Mouse (Mus musculus): ENCODE measurements at regions not wholly inside any gene's neighbourhood (a gene's known extent, or its start where the extent isn't known, plus 50 kb on each side); places are given as distances from the start of the nearest gene placed in this dataset.

DNA sequence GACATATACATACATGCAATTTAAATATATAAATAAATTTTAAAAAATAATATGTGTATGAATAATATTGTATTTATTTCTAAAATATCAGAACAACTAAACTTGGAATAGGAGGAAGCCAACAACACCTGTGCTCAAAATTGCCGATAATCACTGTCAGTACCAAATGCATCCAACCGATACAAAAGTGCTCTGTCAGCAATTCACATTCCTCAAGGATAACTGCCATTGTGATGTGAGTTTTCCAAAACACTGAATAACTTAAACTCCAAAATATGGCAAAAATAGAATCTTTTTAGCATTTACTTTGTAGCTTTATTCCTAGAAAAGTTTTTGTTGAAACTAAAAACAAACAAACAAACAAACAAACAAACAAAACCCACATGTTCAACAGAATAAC is 279.4 kb downstream of the Actr3 start:
- no peak for DNase-seq (ENCODE audit: low spot score in 2 of 2)

- no peak for DNase-seq (ENCODE audit: low spot score in 2 of 2)
These were observed 285.7 kb downstream of the Actr3 start for GRCm38 (mm10) chr1:125149817-125150216.

- DNase-seq (ENCODE audit: low spot score in 2 of 2), result no peak
These were observed 311.7 kb downstream of the Actr3 start for GRCm38 (mm10) chr1:125123861-125124260.

DNA sequence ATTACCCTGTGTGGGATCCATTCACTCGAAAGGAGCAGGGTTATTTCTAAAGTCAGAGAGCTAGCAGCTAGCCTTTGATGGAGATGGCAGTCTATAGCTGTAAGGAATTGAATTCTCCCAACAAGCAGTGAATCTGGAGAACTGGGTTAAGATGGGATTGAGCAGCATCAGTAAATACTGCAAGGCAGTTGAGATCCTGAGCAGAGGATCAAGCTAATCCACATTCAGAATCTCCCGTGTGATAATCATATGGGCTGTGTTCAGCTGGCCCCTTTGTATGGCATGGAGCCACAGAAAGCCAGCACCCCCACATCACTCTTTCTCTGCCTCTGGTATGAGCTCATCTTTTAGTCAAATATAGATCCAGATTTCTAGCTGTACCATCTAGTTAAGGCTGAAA is 334.9 kb downstream of the Actr3 start:
- DNase-seq (ENCODE audit: low spot score in 2 of 2), result no peak

DNA sequence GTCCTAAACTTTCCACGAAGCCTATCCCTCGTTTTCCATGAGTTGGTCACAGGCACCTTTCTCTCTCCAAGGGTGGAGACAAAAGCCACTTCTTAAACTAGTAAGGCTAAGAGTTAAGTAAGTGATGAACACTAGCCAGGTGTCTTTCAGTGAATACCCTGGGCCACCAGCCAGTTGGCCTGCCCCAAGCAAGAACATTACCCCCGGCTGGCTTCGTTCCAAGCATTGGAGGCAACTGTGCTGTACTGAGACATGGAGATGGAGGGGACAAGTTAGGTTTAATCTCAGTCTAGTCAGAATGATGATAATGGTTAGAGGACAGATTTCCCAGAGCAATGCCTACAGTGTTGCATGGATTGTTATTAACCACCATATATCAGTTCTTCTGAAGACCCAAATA is 350.6 kb downstream of the Actr3 start:
- no peak for DNase-seq (ENCODE audit: low spot score in 2 of 2)

- DNase-seq (ENCODE audit: low spot score in 2 of 2), result no peak
These were observed 395.8 kb downstream of the Actr3 start for GRCm38 (mm10) chr1:125039572-125040326.

DNA sequence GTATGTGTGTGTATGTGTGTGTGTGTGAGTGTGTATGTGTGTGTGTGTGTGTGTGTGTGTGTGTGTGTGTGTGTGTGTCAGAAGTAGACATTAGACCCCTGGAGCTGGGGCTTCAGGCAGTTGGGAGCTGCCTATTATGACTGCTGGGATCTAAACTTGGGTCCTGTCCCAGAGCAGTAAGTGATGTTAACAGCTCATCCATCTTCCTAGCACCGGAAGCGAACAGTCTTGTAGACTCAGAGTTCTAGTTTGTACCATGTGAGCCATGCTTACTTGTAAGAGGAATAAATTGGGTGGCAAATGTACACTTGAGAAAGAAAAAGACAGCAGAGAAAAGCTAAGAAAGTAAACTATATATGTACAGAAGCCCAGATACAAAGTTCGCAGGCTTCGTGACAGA is 422.2 kb downstream of the Actr3 start:
- DNase-seq (ENCODE audit: low spot score in 2 of 2), result no peak

DNA sequence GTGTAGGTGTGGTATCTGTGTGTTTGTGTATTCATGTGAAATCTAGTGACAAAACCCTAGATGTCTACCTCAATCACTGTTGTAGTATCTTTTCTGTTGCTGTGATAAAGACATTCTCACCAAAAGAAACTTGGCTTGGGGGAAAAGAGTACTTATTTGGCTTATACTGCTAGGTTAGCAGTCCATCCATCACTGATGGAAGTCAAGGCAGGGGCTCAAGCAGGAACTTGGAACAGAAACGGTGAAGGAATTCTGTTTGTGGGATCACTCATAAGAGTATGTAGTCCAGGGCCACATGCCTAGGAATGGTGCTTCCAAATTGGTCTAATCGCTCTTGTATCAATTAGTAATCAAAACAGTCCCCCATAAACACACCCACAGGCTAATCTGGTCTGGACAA is 423.6 kb downstream of the Actr3 start:
- DNase-seq (ENCODE audit: low spot score in 2 of 2), result no peak

DNA sequence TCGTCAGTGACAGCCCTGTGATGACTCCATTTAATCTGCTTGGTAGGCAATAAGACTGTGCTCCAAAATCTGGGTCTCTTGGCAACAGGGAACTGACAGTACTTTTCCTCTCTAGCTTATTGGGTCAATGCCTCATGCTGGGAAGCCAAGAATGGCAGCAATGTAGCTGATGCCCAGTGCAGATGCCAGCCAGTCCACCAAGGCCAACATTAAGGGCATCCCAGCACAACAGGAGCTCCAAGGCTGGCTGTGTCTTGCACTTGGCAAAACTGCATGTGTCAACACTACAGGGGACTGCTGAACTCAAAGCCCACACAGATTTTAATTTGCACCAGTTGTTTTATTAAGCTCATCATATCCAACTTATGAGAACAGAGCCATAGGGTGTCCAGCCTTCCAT is 437.9 kb downstream of the Actr3 start:
- no peak for DNase-seq (ENCODE audit: low spot score in 2 of 2)

- no peak for DNase-seq (ENCODE audit: low spot score in 2 of 2)
These were observed 484.7 kb downstream of the Actr3 start for GRCm38 (mm10) chr1:124950849-124951248.

DNA sequence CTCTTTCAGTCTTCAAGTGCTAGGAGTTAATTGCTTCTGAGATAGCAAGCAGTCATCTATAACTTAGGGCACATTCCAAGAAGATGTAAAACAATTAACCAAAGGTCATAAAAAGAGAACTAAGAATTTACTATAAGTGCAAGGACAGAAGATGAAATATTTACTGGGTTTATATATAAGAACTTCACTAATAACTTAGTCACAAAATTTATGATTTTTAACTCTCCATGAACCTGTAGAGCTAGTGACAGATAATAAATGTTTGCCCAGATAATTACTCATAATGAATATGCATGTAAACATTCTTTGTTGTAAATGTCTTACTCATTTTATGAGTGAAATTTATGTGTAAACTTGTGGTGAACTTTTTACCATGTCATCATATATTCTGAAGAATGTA is 531.2 kb downstream of the Actr3 start:
- DNase-seq (ENCODE audit: low spot score in 2 of 2), result no peak

GRCm38 (mm10) chr1:124871148-124871547 is 564.4 kb downstream of the Actr3 start:
- no peak for DNase-seq (ENCODE audit: low spot score in 2 of 2)

DNA sequence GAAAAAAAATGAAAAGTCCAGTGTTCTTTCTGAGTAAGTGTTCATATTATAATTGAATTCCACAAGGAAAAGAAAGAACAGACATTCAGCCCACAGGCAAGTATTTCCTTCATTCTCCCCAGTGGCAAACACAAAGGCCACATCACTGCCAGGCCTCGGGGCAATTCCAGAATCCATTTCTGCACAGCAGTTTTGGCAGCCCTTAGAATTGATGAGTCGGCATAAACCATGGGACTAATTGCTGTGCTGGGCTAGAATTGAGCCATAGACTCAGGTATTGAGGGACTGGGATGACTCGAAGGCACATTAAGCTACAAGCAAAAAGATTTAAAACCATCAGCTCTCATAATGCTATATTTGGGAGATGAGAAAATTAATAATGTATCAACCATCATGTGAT is 569.3 kb downstream of the Actr3 start:
- no peak for DNase-seq (ENCODE audit: low spot score in 2 of 2)

DNA sequence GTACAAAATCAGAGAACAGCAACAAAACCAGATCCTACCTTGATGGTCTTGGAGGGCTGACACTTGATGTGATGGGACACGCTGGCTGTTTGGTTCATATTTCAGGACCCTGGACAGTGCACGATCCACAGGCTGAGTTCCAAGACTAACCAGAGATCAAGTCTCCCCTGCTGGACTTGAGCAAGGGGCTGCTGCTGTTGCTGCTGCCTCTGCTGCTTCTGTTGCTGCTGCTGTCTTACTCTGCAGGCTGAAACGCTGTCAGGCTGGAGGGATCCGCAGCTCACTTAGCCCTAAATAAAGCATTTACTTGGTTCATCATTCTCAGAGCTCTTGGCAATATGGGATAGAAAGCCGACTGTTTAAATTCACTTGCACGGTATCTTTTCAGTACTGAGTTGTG is 589.8 kb downstream of the Actr3 start:
- peak in 1 of 2 experiments; percentile 5 for DNase-seq (ENCODE audit: low spot score in 2 of 2)

DNA sequence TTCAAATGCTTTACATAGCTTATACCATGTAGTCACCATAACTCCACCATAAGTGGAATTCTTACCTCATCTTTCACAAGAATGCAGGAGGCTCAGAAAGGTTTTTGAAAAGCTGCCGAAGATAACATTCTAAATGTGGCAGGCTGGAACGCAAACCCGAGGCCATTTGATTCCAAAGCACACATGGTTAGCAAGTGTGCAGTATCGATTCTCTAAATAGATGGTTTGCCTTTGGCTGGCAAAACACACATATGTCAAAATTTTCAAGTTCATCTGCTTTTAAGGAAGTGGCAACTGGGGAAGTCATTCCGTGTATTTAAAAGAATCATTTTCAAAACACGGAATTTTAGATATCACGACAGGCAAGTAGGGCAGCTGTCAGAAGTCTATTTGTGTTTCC is 609.8 kb downstream of the Actr3 start:
- DNase-seq (ENCODE audit: low spot score in 2 of 2), result no peak

- no peak for DNase-seq (ENCODE audit: low spot score in 2 of 2)
These were observed 642.5 kb downstream of the Actr3 start for GRCm38 (mm10) chr1:124793026-124793425.

GRCm38 (mm10) chr1:124790646-124791045 is 644.9 kb downstream of the Actr3 start:
- DNase-seq (ENCODE audit: low spot score in 2 of 2), result no peak

DNA sequence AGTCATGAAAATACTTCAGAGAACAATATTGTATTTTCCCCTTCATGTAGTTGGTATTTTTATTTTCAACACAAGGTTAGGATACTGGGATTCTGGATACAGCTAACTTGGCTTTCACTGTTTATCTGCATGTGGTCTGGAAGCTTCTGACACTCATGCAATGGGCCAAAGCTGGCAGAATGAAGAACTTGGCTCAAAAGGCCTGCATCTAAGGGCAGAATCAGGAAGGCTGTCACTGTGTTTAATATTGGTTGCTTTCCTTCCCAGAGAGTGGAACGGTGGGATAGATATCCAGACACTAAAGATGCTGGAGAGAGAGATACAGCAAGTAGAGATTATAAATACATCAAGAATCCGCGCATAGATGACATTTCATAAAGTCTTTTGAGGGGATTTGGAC is 645.4 kb downstream of the Actr3 start:
- DNase-seq (ENCODE audit: low spot score in 2 of 2), result no peak

DNA sequence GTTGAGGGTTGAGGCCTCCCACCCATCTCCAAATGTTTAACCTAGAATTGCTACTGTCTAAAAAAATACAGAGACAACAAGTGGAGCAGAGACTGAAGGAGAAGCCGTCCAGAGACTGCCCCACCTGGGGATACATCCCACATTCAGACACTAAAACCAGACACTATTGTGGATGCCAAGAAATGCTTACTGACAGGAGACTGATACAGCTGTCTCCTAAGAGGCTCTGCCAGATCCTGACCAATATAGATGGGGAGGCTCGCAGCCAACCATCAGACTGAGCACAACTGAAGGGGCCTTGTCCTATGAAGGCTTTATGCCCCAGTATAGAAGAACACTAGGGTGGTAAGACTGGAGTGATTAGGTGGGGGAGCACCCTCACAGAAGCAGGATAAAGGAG is 652.5 kb downstream of the Actr3 start:
- DNase-seq (ENCODE audit: low spot score in 2 of 2), result no peak

DNA sequence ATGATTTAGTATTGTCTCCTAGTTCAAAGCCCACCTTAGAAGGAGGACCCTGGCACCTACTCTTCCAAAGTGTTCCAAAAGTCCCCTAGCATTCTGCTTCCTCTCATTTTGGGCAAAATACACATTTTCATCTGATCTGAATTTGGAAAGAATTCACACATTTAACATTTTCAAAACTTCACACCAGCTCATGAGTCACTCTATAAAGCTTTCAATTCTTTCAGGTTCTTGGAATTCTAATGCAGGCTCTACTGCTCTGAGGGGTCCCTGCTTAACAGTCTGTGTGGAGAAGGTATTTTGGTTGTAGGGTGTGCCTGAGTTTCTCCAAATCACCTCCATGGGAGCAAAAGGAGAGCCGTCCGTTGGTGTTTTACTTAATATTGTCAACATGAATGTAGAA is 657.8 kb downstream of the Actr3 start:
- no peak for DNase-seq (ENCODE audit: low spot score in 2 of 2)

GRCm38 (mm10) chr1:124756721-124757120 is 678.8 kb downstream of the Actr3 start:
- no peak for DNase-seq (ENCODE audit: low spot score in 2 of 2)

DNA sequence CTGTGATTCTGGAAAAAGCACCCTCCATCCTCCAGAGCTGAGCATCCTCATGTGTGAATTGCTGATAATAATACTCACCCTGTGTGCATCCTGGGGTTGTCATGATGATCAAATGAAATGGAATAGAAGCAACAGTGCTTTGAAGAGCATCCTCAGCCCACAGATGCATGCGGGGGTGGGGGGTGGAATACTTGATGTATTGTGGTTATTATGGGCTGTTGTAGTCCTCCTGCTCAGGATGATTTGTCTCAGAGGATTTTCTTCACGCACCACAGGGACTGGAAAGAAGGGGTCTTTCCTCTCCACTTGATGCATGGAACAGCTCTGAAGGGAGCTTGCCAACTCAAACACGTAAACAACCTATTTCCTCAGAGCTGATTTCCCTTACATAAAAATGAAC is 694.4 kb upstream of the Dpp10 start:
- DNase-seq (ENCODE audit: low spot score in 2 of 2), result no peak

GRCm38 (mm10) chr1:124730364-124730763 is 685.0 kb upstream of the Dpp10 start:
- DNase-seq (ENCODE audit: low spot score in 2 of 2), result no peak

- peak; percentile 37 to 38 for DNase-seq (ENCODE audit: low spot score in 2 of 2)
These were observed 672.7 kb upstream of the Dpp10 start for GRCm38 (mm10) chr1:124718065-124718464.

Data from adrenal gland, postnatal 4 days (tissue).